Mouse (Mus musculus) monocyte, adult 2 months (primary cell): ENCODE data around the gene Invs.
A peak's percentile ranks its signal among the peaks of the same experiment; 100 is the strongest.

Experiments used
- DNase-seq, 2 experiments: peaks; one replicate each; pipeline ENCODE4 v3.0.0; 2022; ENCODE audit warnings: low spot score in 2 of 2, low read depth in 1 of 2

The Invs gene

DNA sequence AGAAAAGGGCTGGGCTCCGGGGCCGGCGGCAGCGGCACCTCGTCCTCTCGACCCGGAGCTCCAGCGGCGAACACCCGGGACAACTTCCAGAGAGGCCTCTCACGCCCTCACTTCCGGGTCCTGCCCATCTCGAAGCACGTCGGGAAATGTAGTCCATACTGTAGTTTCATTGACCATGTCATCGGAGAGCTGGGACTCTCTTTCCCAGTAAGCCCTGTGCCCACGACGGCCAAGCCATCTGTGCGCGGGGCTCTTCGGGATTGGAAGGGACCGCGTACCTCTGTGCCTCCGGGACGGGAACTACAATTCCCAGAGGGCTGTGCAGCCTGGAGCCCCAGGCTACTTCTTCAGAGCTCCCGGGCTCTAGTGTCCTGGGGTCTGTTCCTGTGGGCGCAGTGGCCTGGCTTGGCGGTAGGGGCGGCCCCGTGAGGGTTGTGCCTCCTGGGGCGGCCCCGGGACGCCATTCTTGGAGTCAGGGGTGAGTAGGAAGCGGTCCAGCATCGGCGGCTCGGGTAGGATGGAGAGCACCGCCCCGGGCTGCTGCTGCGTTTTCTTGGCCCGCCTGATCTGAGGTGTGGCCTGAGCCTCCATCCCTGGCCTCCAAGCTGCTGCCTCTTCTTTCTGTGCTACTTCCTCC lies at the start of gene Invs, which contains the start of gene Erp44:
Invs (plus strand) TSS at position 263 of the 637 bp plus-strand sequence.
Erp44 (minus strand) TSS at position 61 of the 637 bp plus-strand sequence.
- DNase-seq: peak; percentile 85 to 94

GRCm38 (mm10) chr4:48236721-48237120 lies 42.8 kb upstream of the Invs start:
- DNase-seq: no peak

DNA sequence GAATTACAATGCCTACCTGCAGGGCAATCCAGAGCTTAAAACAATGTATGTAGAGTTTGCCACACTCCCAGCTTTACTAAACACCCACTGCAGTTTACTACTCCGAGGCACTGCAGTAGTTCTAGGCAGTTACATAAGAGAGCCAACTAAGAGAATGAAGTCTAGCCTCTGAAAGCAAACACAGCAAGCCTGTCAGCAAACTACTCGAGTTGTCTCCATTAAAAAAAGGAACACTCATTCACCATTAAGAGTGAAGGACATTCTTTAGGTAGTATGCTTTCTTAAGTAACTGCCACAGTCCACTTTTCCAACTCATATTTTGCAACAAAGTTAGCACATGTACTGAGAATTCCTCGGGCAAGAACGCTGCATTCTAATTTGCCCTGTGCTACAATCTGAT lies 40.5 kb upstream of the Invs start:
- no peak for DNase-seq

- DNase-seq: no peak
Measured at GRCm38 (mm10) chr4:48242482-48242881, 37.1 kb upstream of the Invs start.

DNA sequence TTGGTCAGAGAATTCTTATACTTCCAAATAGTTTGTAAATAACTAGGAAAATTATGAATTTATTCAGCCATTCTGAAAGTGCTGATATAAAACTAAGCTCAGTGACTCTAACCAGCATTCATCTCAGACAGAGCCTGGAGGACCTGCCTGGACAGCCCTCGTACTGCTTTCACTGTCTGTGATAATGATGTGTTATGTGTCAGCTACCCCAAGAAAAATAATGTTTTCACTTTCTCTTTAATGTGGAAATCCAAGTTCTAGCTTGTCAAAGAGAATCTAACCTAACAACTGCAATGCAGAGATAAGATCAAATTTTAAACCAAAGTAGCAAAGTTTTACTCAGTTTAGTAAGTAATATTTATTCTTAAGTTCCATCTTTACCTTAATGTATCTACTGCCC lies 35.8 kb upstream of the Invs start:
- DNase-seq: no peak

GRCm38 (mm10) chr4:48244280-48244679 lies 35.3 kb upstream of the Invs start:
- no peak for DNase-seq

DNA sequence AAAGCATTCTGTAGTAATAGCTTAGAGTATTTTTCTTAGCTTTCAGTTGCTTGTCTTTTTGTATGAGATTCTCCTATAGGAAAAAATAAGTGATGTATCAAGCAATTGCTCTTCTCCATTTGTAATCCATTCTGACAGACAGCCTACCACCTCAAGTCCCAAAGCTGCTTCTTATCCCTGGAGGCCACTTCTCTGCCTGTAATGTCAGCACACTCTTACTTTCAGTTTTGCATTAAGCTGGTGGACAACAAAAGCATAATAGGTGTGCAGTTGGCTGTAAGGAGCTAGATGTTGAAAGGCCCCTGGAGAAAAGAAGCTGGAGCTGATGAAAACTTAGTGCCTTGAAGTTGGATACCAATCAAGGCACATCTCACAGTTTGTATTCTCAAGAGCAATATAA lies 26.3 kb upstream of the Invs start:
- DNase-seq: no peak

- DNase-seq: no peak
Measured at GRCm38 (mm10) chr4:48258045-48258444, 21.5 kb upstream of the Invs start.

DNA sequence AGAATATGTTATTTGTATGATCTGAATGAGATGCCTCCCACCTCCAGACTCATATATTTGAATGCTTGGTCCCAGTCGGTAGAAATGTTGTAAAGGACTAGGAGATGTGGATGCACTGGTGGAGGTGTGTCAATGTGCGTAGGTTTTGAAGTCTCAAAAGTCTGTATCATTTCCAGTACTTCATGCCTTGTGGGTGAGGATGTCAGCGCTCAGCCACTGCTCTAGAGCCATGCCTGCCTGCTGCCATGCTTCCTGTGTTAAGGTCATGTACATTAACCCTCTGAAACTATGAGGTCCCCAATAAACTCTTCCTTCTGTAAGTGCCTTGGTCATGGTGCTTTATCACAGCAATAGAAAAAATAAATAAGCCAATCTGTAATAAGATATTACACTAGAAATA lies 11.9 kb upstream of the Invs start:
- DNase-seq: no peak

DNA sequence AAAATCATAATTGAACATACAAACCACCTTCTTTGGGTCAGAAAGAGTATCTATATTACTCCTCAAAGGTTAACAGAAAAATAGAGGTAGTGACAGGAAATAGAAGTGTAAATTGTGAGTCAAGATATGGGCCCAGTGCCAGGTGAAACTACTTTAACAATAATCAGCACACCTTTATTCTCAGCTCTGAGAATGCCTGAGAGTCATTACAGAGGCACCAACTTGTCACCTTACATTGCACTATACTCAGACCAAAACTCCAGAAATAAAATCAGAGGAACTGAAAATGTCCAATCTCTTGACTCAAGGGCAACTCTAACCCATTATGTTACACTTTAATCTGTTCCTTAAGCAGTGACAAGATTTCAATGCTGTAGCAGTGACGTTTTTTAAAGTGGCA lies 11.4 kb upstream of the Invs start:
- DNase-seq: no peak

DNA sequence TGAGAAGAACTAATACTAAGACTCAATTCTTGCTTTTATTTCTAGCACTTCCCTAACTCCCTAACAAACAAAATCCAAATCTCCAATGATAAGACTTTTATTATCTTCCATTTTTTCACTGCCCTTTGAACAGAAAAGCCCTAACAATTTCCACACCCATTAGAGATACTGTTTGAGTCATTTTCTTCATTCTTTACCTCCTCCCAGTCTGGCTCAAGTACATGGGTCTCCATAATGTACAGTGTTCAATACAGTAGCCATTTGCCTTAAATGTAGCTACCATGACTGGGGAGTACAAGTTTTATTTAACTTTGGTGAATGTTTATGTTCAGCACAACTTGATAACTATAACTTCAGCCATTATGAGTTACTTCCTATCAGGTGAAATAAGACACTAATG lies 9.0 kb upstream of the Invs start:
- DNase-seq: no peak

GRCm38 (mm10) chr4:48271838-48272237 lies 7.7 kb upstream of the Invs start:
- DNase-seq: no peak

DNA sequence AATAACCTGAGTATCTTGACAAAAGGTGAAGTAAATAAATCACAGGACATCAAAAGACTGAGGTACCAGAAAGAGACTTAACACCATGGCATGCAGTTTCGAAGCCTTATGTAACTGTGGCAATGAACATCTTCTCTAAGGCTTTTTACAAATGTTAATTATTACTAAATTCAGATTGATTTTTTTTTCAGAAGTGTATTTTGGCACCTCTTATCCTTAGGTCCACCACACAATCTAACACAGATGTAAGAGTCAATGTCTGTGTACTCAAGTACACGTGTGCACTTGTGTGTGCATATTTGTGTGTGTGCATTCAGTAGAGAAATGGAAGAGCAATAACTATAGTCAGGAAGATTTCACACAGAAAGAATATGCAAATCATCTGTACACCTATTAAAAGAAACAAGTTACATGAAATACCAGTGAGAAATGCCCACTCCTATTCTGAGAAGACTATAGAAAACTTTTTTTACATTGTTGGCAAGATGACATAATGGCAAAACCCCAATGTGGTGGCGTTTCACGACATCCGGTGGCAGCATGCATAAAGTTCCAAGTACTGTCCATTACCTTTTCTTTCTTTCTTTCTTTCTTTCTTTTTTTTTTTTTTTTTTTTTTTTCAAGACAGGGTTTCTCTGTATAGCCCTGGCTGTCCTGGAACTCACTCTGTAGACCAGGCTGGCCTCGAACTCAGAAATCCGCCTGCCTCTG lies 6.3 kb upstream of the Invs start:
- no peak for DNase-seq

GRCm38 (mm10) chr4:48275736-48276135 lies 3.8 kb upstream of the Invs start:
- DNase-seq: no peak

GRCm38 (mm10) chr4:48277011-48277410 lies 2.5 kb upstream of the Invs start:
- no peak for DNase-seq

- DNase-seq: no peak
Measured at GRCm38 (mm10) chr4:48278757-48279497, 633 bp upstream of the Invs start.

DNA sequence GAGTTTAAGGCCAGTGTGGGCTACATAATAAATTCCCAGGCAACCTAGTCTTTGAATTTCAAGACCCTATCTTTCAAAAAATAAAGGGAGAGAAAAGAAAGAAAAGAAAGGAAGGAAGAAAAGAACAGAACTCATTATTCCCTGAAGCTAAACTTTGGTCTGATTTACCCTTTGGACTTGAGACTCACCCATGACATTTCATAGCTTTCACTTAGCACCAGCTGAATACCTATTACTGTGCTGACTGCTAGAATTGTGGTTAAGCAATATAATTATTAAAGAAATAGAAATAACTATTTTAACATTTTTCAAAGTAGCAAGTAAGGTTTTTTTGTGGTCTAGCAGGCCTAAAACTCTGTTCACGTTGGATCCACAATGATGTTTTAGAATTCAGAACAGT lies 1.6 kb downstream of the Invs start:
- no peak for DNase-seq

GRCm38 (mm10) chr4:48287086-48287757 lies 7.7 kb downstream of the Invs start:
- DNase-seq: no peak

GRCm38 (mm10) chr4:48314814-48315213 lies 35.3 kb downstream of the Invs start:
- DNase-seq: no peak

- DNase-seq: no peak
Measured at GRCm38 (mm10) chr4:48316036-48316435, 36.5 kb downstream of the Invs start.

GRCm38 (mm10) chr4:48321276-48321675 lies 41.7 kb downstream of the Invs start:
- DNase-seq: no peak

DNA sequence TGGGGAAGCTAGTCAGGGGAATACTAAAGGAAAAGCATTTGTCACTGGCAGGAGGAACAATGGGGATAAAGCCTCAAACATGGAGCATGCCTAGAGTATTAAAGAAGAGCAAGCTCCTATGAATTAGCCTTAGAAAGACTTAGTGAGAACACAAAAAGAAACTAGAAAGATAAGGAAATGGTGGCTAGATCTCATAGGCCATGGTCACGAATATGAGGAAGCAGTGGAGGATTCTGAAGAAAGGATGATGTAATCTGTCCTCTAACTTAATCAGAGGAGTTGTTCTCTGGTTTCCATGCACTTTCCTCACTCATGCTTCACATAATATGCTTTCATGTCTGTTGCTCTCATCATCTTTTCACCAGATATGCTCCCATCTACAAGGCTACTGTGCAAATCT lies 42.5 kb downstream of the Invs start:
- DNase-seq: no peak
